Mouse (Mus musculus) layer of hippocampus, adult 8-10 months (tissue): Measurements from ENCODE around the gene Duox2. TPM values are rescaled to one million over a fixed set of nuclear protein-coding genes. Genes with fewer than 3 reads are reported as not detected.

Experiments used
- DNase-seq, 2 experiments: peaks; one replicate each; pipeline ENCODE4 v3.0.0; 2022; ENCODE audit warnings: low spot score in 2 of 2
- total RNA-seq, 4 experiments: library from RNA; stranded (reverse); gene quantifications; 2 replicates each; pipeline ENCODE4 v1.2.4; 2022

Duox2 gene
- total RNA-seq, 4 experiments from 2014 or later, result 0.05 to 0.08 (median 0.06) TPM

- DNase-seq, result peak; percentile 18 to 26
Observed at GRCm38 (mm10) chr2:122302574-122303241, 4.5 kb upstream of the Duox2 start.

GRCm38 (mm10) chr2:122301921-122302573 lies 3.8 kb upstream of the Duox2 start:
- no peak for DNase-seq

- DNase-seq, result no peak
Observed at GRCm38 (mm10) chr2:122301081-122301920, 3.1 kb upstream of the Duox2 start.

GRCm38 (mm10) chr2:122300656-122301020 lies 2.4 kb upstream of the Duox2 start:
- DNase-seq, result no peak

- DNase-seq, result no peak
Observed at GRCm38 (mm10) chr2:122299911-122300655, 1.8 kb upstream of the Duox2 start.

- DNase-seq, result no peak
Observed at GRCm38 (mm10) chr2:122298596-122299490, 594 bp upstream of the Duox2 start, which contains the start of gene Duoxa2. Duoxa2 (plus strand) TSS chr2:122298900.

GRCm38 (mm10) chr2:122297271-122298095 lies 766 bp downstream of the Duox2 start:
- no peak for DNase-seq

GRCm38 (mm10) chr2:122294916-122295315 lies 3.3 kb downstream of the Duox2 start:
- no peak for DNase-seq

GRCm38 (mm10) chr2:122286137-122286536 lies 12.1 kb downstream of the Duox2 start:
- no peak for DNase-seq

- no peak for DNase-seq
Observed at GRCm38 (mm10) chr2:122284091-122284490, 14.2 kb downstream of the Duox2 start.

GRCm38 (mm10) chr2:122278769-122279168 lies 19.5 kb downstream of the Duox2 start:
- no peak for DNase-seq

GRCm38 (mm10) chr2:122266407-122267193 lies 31.6 kb downstream of the Duox2 start:
- DNase-seq, result no peak

GRCm38 (mm10) chr2:122264690-122265089 lies 33.6 kb downstream of the Duox2 start:
- no peak for DNase-seq

- DNase-seq, result no peak
Observed at GRCm38 (mm10) chr2:122260729-122261128, 37.5 kb downstream of the Duox2 start.

GRCm38 (mm10) chr2:122255997-122256396 lies 42.3 kb downstream of the Duox2 start:
- no peak for DNase-seq

GRCm38 (mm10) chr2:122247786-122248185 lies 50.5 kb downstream of the Duox2 start:
- DNase-seq, result no peak

GRCm38 (mm10) chr2:122243671-122244131 lies 54.5 kb downstream of the Duox2 start:
- peak; percentile 66 to 83 for DNase-seq

GRCm38 (mm10) chr2:122241935-122242334 lies 56.3 kb downstream of the Duox2 start:
- DNase-seq, result no peak

- DNase-seq, result no peak
Observed at GRCm38 (mm10) chr2:122241226-122241625, 57.0 kb downstream of the Duox2 start.
